Mouse (Mus musculus) neural tube, embryonic 14.5 days (tissue): ENCODE data around the gene Stmnd1. TPM values are rescaled to one million over a fixed set of nuclear protein-coding genes. Genes with fewer than 3 reads are reported as not detected.
A peak's percentile ranks its signal among the peaks of the same experiment; 100 is the strongest.

Source experiments
- ATAC-seq: fragments of 200-750 bp; cut with Nextera tagmentation; 2 replicates; pipeline ENCODE4 v1.8.0; 2017; ENCODE audit warnings: low read depth, mild to moderate bottlenecking, moderate TSS enrichment, moderate library complexity
- H3K27ac ChIP-seq: fragments of 300-500 bp; sonication (generic); 2 replicates; pipeline ENCODE4 v1.5.1; 2014; ENCODE audit warnings: low read depth, mild to moderate bottlenecking, control low read depth, low read length, moderate library complexity, mixed read lengths
- H3K27me3 ChIP-seq: fragments of 300-500 bp; sonication (generic); 2 replicates; pipeline ENCODE4 v1.6.1; 2014; ENCODE audit warnings: low read length; ENCODE audit not compliant: control insufficient read depth, insufficient read depth
- H3K36me3 ChIP-seq: fragments of 300-500 bp; sonication (generic); 2 replicates; pipeline ENCODE4 v1.6.1; 2014; ENCODE audit warnings: low read length, mixed read lengths; ENCODE audit not compliant: control insufficient read depth, insufficient read depth
- H3K4me1 ChIP-seq: fragments of 300-500 bp; sonication (generic); 2 replicates; pipeline ENCODE4 v1.6.1; 2014; ENCODE audit warnings: low read length; ENCODE audit not compliant: control insufficient read depth, insufficient read depth
- H3K4me2 ChIP-seq: fragments of 300-500 bp; sonication (generic); 2 replicates; pipeline ENCODE4 v1.6.1; 2014; ENCODE audit warnings: mild to moderate bottlenecking, low read depth, low read length, control low read depth
- H3K4me3 ChIP-seq: fragments of 300-500 bp; sonication (generic); 2 replicates; pipeline ENCODE4 v1.5.1; 2014; ENCODE audit warnings: low read depth, low read length, control low read depth, mixed read lengths
- H3K9ac ChIP-seq: fragments of 300-500 bp; sonication (generic); replicated peaks from 2 replicates; pipeline ENCODE4 v1.6.1; 2014; ENCODE audit warnings: low read depth, mild to moderate bottlenecking, control low read depth, low read length, mixed read lengths
- H3K9me3 ChIP-seq: fragments of 300-500 bp; sonication (generic); 2 replicates; pipeline ENCODE4 v1.6.1; 2016; ENCODE audit warnings: low read length; ENCODE audit not compliant: control insufficient read depth
- WGBS: fragments of 180-500 bp; shearing (Covaris S2); extraction: QIAGEN DNeasy Blood & Tissue Kit; methylation state at CpG from one replicate; pipeline ENCODE4 v1.1.7; 2014; 5-methylcytosine and 5-hydroxymethylcytosine counted together
- polyA plus RNA-seq: library from polyadenylated mRNA; unstranded; fragments of >200 nt; fragmentation: Nextera tagmentation; extraction: Ambion mirVana; gene quantifications from 2 replicates; pipeline ENCODE4 v1.2.1, GENCODE M21; 2014

Stmnd1 gene
- polyA plus RNA-seq, 1 experiment from 2014 or later: not detected

DNA sequence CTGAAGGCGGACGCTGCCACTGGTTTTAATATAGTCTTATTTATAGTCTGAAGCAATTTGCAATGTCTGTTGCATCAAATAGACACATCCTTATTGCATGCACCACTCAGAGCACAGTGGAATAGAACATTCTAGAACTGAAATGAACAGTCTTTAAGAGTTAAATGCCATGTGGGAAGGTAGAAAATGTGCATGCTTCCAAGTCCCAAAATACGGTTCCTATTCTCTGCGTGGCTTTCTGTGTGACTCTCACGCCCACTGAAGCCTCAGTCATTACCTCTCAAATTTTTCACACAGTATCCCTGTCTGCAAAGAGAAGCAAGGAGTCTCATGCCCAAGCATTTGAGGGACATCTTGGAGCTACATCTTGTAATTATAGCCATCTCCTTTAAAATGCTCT, 19.4 kb upstream of the Stmnd1 start:
- Histone ChIP-seq H3K4me3 (no peak overlapping the region), H3K27ac (no peak overlapping the region), H3K4me2 (no peak overlapping the region), H3K4me1 (no peaks in the 10 kb centered on the region), H3K9me3 (no peaks in the 10 kb centered on the region), H3K36me3 (no peaks in the 10 kb centered on the region), H3K9ac (no peak overlapping the region), H3K27me3 (no peaks in the 10 kb centered on the region)
- ATAC-seq: no peak
- 94% methylated on average over 5 of the region's 5 CpGs for WGBS

DNA sequence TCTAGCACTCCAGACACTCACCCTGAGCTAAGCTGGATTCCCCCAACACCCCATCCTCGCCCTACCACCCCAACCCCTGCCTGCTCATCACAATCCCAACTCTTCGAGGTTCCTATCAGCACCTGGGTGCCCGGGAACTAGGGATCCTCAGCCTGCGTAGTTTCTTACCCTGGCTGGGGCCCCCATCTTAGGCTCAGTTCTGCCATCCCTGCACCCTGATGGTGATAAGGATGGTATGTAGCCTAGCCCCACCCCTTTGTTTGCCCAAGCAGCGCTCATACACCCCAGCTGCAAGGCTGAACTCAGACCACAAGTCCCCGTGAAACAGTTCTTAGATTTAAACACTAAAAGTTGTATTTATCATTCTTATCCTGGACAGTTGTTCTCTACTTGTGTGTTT, 17.9 kb upstream of the Stmnd1 start:
- no peaks in the 10 kb centered on the region for H3K9me3 ChIP-seq
- no peak for ATAC-seq

GRCm38 (mm10) chr13:46257847-46258246, 15.7 kb upstream of the Stmnd1 start:
- no peaks in the 10 kb centered on the region for H3K36me3 ChIP-seq
- no peak overlapping the region for H3K9ac ChIP-seq
- no peak overlapping the region for H3K4me3 ChIP-seq
- H3K4me2 ChIP-seq: no peak overlapping the region
- H3K27me3 ChIP-seq: no peaks in the 10 kb centered on the region
- 4% methylated on average over 4 of the region's 4 CpGs for WGBS
- H3K27ac ChIP-seq: no peak overlapping the region
- ATAC-seq: peak; percentile 34; the same call in 1 of the 2 replicates
- H3K9me3 ChIP-seq: no peaks in the 10 kb centered on the region
- H3K4me1 ChIP-seq: no peaks in the 10 kb centered on the region

More for the DNA sequence above, 17.9 kb upstream of the Stmnd1 start:
- WGBS: 86% methylated on average over 6 of the region's 6 CpGs
- no peak overlapping the region for H3K4me3 ChIP-seq
- no peak overlapping the region for H3K4me2 ChIP-seq
- H3K9ac ChIP-seq: no peak overlapping the region
- no peak overlapping the region for H3K27ac ChIP-seq
- H3K4me1 ChIP-seq: no peaks in the 10 kb centered on the region
- no peaks in the 10 kb centered on the region for H3K27me3 ChIP-seq
- H3K36me3 ChIP-seq: no peaks in the 10 kb centered on the region

DNA sequence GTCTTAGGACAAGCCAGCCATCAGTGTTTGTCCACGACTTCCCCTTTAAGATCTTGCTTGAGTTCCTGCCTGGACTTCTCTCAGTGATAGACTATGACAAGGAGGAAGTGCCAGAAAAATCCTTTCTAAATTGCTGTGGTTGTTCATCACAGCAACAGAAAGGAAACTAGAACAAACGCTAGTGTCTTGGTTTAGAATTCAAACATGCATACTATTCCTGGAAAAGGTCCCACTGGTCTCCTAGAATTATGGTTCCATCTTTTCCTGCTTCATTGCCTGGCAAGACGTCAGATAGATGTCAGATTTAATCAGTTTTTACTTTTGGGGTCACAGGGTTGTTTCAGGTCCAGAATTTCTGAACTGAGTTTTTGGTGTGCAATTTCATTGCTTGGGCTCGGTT, 14.0 kb upstream of the Stmnd1 start:
- ATAC-seq: no peak
- Histone ChIP-seq H3K27me3 (no peaks in the 10 kb centered on the region), H3K4me3 (no peak overlapping the region), H3K9me3 (no peaks in the 10 kb centered on the region), H3K4me1 (no peaks in the 10 kb centered on the region), H3K9ac (no peak overlapping the region), H3K27ac (no peak overlapping the region), H3K36me3 (no peaks in the 10 kb centered on the region), H3K4me2 (no peak overlapping the region)
- 79% methylated on average over 4 of the region's 4 CpGs for WGBS

DNA sequence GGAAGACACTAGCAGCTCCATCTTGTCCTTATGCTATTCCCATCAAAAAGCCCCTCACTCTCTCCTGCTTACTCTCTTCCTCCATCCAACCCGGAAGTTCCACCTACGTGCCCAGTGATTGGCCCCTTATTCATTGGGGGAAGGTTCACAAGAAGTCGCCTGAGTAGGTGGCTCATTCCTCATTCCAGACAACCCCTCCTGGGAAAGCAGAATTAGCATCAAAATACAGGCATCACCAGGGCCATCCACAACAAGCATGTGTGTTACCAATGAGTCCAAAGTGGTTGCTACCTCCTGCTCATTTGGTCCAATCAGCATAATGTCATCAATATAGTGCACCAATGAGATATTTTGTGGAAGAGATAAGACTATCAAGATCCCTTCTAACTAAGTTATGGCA, 12.3 kb upstream of the Stmnd1 start:
- H3K27me3 ChIP-seq: no peaks in the 10 kb centered on the region
- no peak overlapping the region for H3K4me3 ChIP-seq
- H3K4me1 ChIP-seq: no peaks in the 10 kb centered on the region
- H3K9me3 ChIP-seq: no peaks in the 10 kb centered on the region
- H3K4me2 ChIP-seq: no peak overlapping the region
- WGBS: 45% methylated on average over 3 of the region's 3 CpGs
- no peak for ATAC-seq
- H3K36me3 ChIP-seq: no peaks in the 10 kb centered on the region
- H3K27ac ChIP-seq: no peak overlapping the region
- H3K9ac ChIP-seq: no peak overlapping the region

DNA sequence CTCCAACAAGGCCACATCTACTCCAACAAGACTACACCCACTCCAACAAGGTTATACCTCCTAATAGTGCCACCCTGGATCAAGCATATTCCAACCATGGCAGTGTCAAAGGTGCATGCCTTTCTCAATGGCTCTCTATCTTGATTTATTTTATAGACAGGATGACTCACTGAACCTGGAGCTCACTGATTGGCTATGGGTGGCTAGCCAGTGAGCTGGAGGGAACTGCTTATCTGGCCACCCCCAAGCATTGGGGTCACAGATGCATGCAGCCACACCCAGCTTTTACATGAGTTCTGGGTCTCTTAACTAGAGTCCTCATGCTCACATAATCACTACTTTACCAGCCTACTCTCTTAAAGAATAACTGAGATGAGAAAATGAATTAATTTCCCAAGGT, 5.7 kb upstream of the Stmnd1 start:
- no peak for ATAC-seq
- H3K9ac ChIP-seq: no peak overlapping the region
- no peaks in the 10 kb centered on the region for H3K36me3 ChIP-seq
- peaks cover 5% of the 10 kb centered on the region; the same call in 1 of the 2 replicates for H3K4me1 ChIP-seq
- no peak overlapping the region for H3K4me3 ChIP-seq
- no peak overlapping the region for H3K27ac ChIP-seq
- H3K4me2 ChIP-seq: no peak overlapping the region
- no peaks in the 10 kb centered on the region for H3K9me3 ChIP-seq
- H3K27me3 ChIP-seq: no peaks in the 10 kb centered on the region

DNA sequence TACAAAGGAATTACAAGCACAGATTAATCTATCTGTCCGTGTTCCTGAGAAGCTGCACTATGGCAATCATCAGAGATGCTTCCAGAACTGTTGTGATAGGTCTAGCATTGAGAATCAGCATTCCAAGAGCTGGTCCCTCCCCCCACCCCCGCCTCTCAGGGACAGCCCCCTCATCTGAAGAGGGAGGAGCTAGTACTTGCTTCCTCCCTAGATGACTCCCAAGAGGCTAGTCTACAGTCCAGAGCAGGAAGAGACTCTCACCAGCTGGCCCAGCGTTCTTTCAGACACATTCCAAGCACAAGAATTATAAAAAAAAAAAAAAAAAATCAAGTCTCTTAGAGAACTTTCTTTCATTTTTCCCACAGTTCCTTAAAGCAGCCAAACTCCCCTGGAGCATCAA, 5.2 kb upstream of the Stmnd1 start:
- Histone ChIP-seq H3K27me3 (no peaks in the 10 kb centered on the region), H3K27ac (no peak overlapping the region), H3K4me3 (no peak overlapping the region), H3K4me2 (no peak overlapping the region), H3K4me1 (peaks cover 9% of the 10 kb centered on the region; the same call in 1 of the 2 replicates), H3K9ac (no peak overlapping the region), H3K9me3 (no peaks in the 10 kb centered on the region), H3K36me3 (no peaks in the 10 kb centered on the region)
- WGBS: 41% methylated on average over 3 of the region's 3 CpGs
- no peak for ATAC-seq

GRCm38 (mm10) chr13:46268815-46269445, 4.6 kb upstream of the Stmnd1 start:
- no peak overlapping the region for H3K9ac ChIP-seq
- no peak for ATAC-seq
- H3K4me2 ChIP-seq: no peak overlapping the region
- no peaks in the 10 kb centered on the region for H3K36me3 ChIP-seq
- no peaks in the 10 kb centered on the region for H3K9me3 ChIP-seq
- H3K27me3 ChIP-seq: no peaks in the 10 kb centered on the region
- 0 out of 2 replicates have a peak overlapping the region, but pooled peaks have one; percentile 4 for H3K27ac ChIP-seq
- no peak overlapping the region for H3K4me3 ChIP-seq
- 27% methylated on average over 7 of the region's 7 CpGs for WGBS
- peaks cover 9% of the 10 kb centered on the region; the same call in 1 of the 2 replicates for H3K4me1 ChIP-seq

DNA sequence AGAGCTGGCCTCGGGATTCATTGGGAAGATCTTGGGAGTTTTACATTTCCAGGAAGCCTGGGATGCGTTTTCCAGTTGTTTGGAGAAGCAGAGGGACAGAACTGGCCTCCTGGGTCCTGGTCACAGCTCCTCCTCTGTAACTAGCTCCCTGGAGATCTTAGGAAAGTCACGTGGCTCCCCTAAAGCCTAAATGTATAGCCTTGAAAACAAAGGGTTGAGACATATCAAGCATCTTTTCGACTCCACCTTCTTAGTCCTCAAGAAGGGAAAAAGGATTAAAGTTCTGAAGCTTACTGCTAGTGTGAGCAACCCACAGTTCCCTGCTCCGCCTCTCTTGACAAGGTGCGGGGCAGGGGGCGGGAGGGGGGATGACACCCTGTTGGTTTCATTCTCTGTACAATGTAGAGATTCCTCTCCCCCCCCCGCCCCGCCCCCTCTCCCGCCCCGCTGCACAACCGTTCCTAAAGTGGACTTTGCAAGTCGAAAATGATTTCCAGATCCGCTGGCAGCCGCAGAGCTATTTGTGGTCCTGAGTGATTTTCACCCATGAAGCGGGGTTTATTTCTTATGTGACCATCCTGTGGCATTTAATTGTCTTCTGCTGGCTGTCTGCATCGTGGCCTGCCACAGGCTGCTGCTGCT, 589 bp upstream of the Stmnd1 start:
- Histone ChIP-seq H3K4me1 (peaks cover 9% of the 10 kb centered on the region; the same call in 1 of the 2 replicates), H3K27ac (no peak overlapping the region), H3K4me2 (peak overlapping the region; percentile 27), H3K36me3 (no peaks in the 10 kb centered on the region), H3K9ac (no peak overlapping the region), H3K27me3 (no peaks in the 10 kb centered on the region), H3K9me3 (no peaks in the 10 kb centered on the region), H3K4me3 (no peak overlapping the region)
- ATAC-seq: no peak
- 20% methylated on average over 17 of the region's 17 CpGs for WGBS
